Mouse (Mus musculus): ENCODE results near the gene Vmn1r148.
"Not testable (repeated sequence)": the region's sequence is repeated elsewhere in the genome, so short reads cannot be mapped to it uniquely, and the experiment has no call there.

Vmn1r148 gene

DNA sequence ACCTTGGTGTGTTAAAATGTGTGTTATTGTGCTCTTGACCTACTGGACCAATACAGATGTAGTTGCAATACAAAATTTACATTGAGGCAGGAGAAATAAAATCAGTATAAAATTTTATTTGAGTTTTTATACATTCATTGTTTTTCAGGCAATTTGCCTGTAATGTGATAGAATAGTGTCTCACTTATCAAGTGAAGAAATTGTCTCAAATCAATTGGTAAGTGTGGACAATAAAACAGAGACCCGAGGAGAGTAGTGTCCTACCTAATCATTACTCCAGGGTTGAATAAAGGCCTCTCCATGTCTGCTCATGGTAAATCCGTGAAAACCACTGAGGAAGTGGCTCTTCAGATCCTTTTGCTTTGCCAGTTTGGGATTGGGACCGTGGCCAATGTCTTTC, at the start of gene Vmn1r148:
Vmn1r148 (plus strand) TSS at position 301 of the 400 bp plus-strand sequence.
- DNase-seq (ENCODE audit: inconsistent age in 2 of 2, low spot score in 1 of 2): not testable (repeated sequence)

DNA sequence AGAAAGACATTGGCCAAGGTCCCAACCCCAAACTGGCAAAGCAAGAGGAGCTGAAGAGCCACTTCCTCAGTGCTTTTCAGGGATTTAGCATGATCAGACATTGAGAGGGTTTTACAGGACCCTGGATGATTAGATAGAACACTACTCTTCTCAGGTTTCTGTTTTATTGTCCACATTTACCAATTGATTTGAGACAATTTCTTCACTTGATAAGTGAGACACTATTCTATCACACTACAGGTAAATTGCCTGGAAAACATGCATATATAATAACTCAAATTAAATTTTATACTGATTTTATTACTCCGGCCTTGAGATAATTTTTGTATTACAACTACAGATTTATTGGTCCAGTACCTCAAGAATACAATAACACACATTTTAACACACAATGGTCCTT, 42.4 kb upstream of the Vmn1r148 start, which contains the start of gene Gm8660:
Gm8660 (minus strand) TSS at position 101 of the 400 bp plus-strand sequence.
- not testable (repeated sequence) for DNase-seq (ENCODE audit: inconsistent age in 2 of 2, low spot score in 1 of 2)

DNA sequence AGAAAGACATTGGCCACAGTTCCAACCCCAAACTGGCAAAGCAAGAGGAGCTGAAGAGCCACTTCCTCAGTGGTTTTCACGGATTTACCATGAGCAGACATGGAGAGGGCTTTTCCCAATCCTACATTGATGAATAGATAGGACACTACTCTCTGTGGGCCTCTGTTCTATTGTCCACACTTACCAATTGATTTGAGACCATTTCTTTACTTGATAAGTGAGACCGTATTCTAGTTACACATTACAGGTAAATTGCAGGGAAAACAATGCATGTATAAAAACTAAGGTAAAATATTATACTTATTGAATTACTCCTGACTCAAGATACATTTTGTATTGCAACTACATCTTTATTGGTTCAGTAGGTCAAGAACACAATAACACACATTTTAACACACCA, 24.7 kb downstream of the Vmn1r148 start, which contains the start of gene Vmn1r149:
Vmn1r149 (minus strand) TSS at position 101 of the 400 bp plus-strand sequence.
- not testable (repeated sequence) for DNase-seq (ENCODE audit: inconsistent age in 2 of 2, low spot score in 1 of 2)

DNA sequence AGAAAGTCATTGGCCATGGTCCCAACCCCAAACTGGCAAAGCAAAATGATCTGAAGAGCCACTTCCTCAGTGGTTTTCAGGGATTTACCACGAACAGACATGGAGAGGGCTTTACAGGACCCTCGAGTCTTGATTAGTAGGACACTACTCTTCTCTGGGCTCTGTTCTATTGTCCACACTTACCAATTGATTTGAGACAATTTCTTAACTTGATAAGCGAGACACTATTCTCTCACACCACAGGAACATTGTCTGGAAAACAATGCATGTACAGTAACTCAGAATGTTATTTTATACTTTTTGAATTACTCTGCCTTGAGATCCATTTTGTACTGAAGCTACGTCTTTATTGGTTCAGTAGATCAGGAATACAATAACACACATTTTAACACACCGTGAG, 50.6 kb downstream of the Vmn1r148 start, which contains the start of gene Gm10665:
Gm10665 (minus strand) TSS at position 101 of the 400 bp plus-strand sequence.
- DNase-seq (ENCODE audit: inconsistent age in 2 of 2, low spot score in 1 of 2): not testable (repeated sequence)
